Mouse (Mus musculus) MEL (cell line): Measurements from ENCODE around the gene Erc2. TPM values are rescaled to one million over a fixed set of nuclear protein-coding genes. Genes with fewer than 3 reads are reported as not detected.

Experiments
- DNase-seq: peaks from one replicate; pipeline ENCODE4 v3.0.0; 2011; ENCODE audit warnings: low read depth, low spot score
- H3K27ac ChIP-seq: 2 replicates; pipeline ENCODE4 v1.5.1; 2012; ENCODE audit warnings: low read depth, mild to moderate bottlenecking, control low read depth, low read length, moderate library complexity; ENCODE audit not compliant: control insufficient read depth
- H3K27me3 ChIP-seq, 2 experiments: fragments of 150-350 bp in 1 of 2; sonication (generic) in 1 of 2; 2 replicates each; pipeline ENCODE4 v1.6.1; 2012; ENCODE audit warnings: low read length in 2 of 2, mild to moderate bottlenecking in 2 of 2, improper control_type of control experiment in 1 of 2, moderate library complexity in 1 of 2; ENCODE audit not compliant: insufficient read depth in 2 of 2, control insufficient read depth in 1 of 2
- H3K36me3 ChIP-seq, 2 experiments: 2 replicates each; pipeline ENCODE4 v1.6.1; 2012 to 2014; ENCODE audit warnings: low read length in 2 of 2, improper control_type of control experiment in 1 of 2, inconsistent platforms in 1 of 2, mild to moderate bottlenecking in 1 of 2; ENCODE audit not compliant: insufficient read depth in 2 of 2, control insufficient read depth in 1 of 2
- H3K4me1 ChIP-seq, 2 experiments: fragments of 150-350 bp in 1 of 2; sonication (generic) in 1 of 2; 2 replicates each; pipeline ENCODE4 v1.6.1; 2012; ENCODE audit warnings: low read length in 2 of 2, improper control_type of control experiment in 1 of 2, mild to moderate bottlenecking in 1 of 2; ENCODE audit not compliant: insufficient read depth in 2 of 2, control insufficient read depth in 1 of 2
- H3K4me3 ChIP-seq, 2 experiments: fragments of 150-350 bp in 1 of 2; sonication (generic) in 1 of 2; 2 replicates each; pipeline ENCODE4 v1.5.1; 2012; ENCODE audit warnings: low read depth in 2 of 2, low read length in 2 of 2, mild to moderate bottlenecking in 2 of 2, moderate library complexity in 2 of 2, control low read depth in 1 of 2, improper control_type of control experiment in 1 of 2; ENCODE audit not compliant: control insufficient read depth in 1 of 2, insufficient read depth in 1 of 2
- H3K79me2 ChIP-seq: 2 replicates; pipeline ENCODE4 v1.6.1; 2012; ENCODE audit warnings: mild to moderate bottlenecking, low read length, moderate library complexity; ENCODE audit not compliant: control insufficient read depth, poor library complexity, insufficient read depth
- H3K9ac ChIP-seq: 2 replicates; pipeline ENCODE4 v1.6.1; 2012; ENCODE audit warnings: low read depth, mild to moderate bottlenecking, control low read depth, low read length, moderate library complexity; ENCODE audit not compliant: control insufficient read depth, poor library complexity, severe bottlenecking
- H3K9me3 ChIP-seq: fragments of 150-350 bp; sonication (generic); replicated peaks from 2 replicates; pipeline ENCODE4 v1.6.1; 2012; ENCODE audit warnings: mild to moderate bottlenecking, low read length, improper control_type of control experiment, moderate library complexity; ENCODE audit not compliant: insufficient read depth
- CHD1 ChIP-seq: IDR thresholded peaks from 2 replicates; pipeline ENCODE4 v1.6.1; 2012; ENCODE audit warnings: low read depth, mild to moderate bottlenecking, inconsistent platforms, low read length, improper control_type of control experiment
- CTCF ChIP-seq, 3 experiments: IDR thresholded peaks in 2 of 3; conservative IDR thresholded peaks in 1 of 3; 2 replicates each; pipeline ENCODE4 v1.5.1; 2011 to 2012; ENCODE audit warnings: low read length in 3 of 3, low read depth in 2 of 3, mild to moderate bottlenecking in 2 of 3, improper control_type of control experiment in 1 of 3, inconsistent platforms in 1 of 3, mixed read lengths in 1 of 3, moderate library complexity in 1 of 3; ENCODE audit not compliant: control insufficient read depth in 1 of 3, insufficient read depth in 1 of 3, poor library complexity in 1 of 3, severe bottlenecking in 1 of 3
- ELF1 ChIP-seq: IDR thresholded peaks from 2 replicates; pipeline ENCODE4 v1.6.1; 2014; ENCODE audit warnings: low read depth, mild to moderate bottlenecking, inconsistent platforms, low read length, improper control_type of control experiment, moderate library complexity
- JUND ChIP-seq: IDR thresholded peaks from 2 replicates; pipeline ENCODE4 v1.6.1; 2011; ENCODE audit warnings: low read depth, mild to moderate bottlenecking, improper control_type of control experiment, low read length
- KAT2A ChIP-seq: conservative IDR thresholded peaks from 2 replicates; pipeline ENCODE4 v1.6.1; 2012; ENCODE audit warnings: low read depth, low read length, improper control_type of control experiment, inconsistent platforms
- MAX ChIP-seq: IDR thresholded peaks from 2 replicates; pipeline ENCODE4 v1.6.1; 2011; ENCODE audit warnings: low read length, improper control_type of control experiment
- MAZ ChIP-seq: IDR thresholded peaks from 2 replicates; pipeline ENCODE4 v1.6.1; 2012; ENCODE audit warnings: low read depth, mild to moderate bottlenecking, inconsistent platforms, low read length, improper control_type of control experiment
- MYB ChIP-seq: IDR thresholded peaks from 2 replicates; pipeline ENCODE4 v1.6.1; 2011; ENCODE audit warnings: mild to moderate bottlenecking, low read depth, low read length, improper control_type of control experiment
- POLR2A ChIP-seq, 2 experiments: IDR thresholded peaks; 2 replicates each; pipeline ENCODE4 v1.6.1; 2011 to 2012; ENCODE audit warnings: low read length in 2 of 2, mild to moderate bottlenecking in 2 of 2, control low read depth in 1 of 2, improper control_type of control experiment in 1 of 2, low read depth in 1 of 2, moderate library complexity in 1 of 2; ENCODE audit not compliant: control insufficient read depth in 1 of 2, insufficient read depth in 1 of 2, poor library complexity in 1 of 2
- POLR2AphosphoS2 ChIP-seq: IDR thresholded peaks from 2 replicates; pipeline ENCODE4 v1.6.1; 2011; ENCODE audit warnings: low read length, improper control_type of control experiment
- POLR2AphosphoS5 ChIP-seq: IDR thresholded peaks from 2 replicates; pipeline ENCODE4 v1.6.1; 2012; ENCODE audit warnings: low read depth, borderline replicate concordance, mild to moderate bottlenecking, inconsistent platforms, low read length, moderate library complexity, mixed read lengths
- RAD21 ChIP-seq: IDR thresholded peaks from 2 replicates; pipeline ENCODE4 v1.6.1; 2011; ENCODE audit warnings: mild to moderate bottlenecking, low read depth, low read length, improper control_type of control experiment
- RCOR1 ChIP-seq: IDR thresholded peaks from 2 replicates; pipeline ENCODE4 v1.6.1; 2012; ENCODE audit warnings: low read depth, mild to moderate bottlenecking, inconsistent platforms, low read length, improper control_type of control experiment
- SMC3 ChIP-seq: IDR thresholded peaks from 2 replicates; pipeline ENCODE4 v1.6.1; 2011; ENCODE audit warnings: low read depth, low read length, improper control_type of control experiment
- TCF12 ChIP-seq: IDR thresholded peaks from 2 replicates; pipeline ENCODE4 v1.6.1; 2014; ENCODE audit warnings: low read depth, mild to moderate bottlenecking, inconsistent platforms, low read length, improper control_type of control experiment, moderate library complexity
- polyA plus RNA-seq, 2 experiments: library from polyadenylated mRNA; stranded (reverse) in 1 of 2; unstranded in 1 of 2; fragments of >175 nt in 1 of 2; fragments of >200 nt in 1 of 2; gene quantifications; 2 replicates each; pipeline versions ENCODE4 v1.2.1 to v1.2.4; 2012; ENCODE audit warnings: low replicate concordance in 2 of 2, low read depth in 1 of 2; ENCODE audit not compliant: insufficient read length in 2 of 2, insufficient read depth in 1 of 2, missing spikeins in 1 of 2
- total RNA-seq: library from RNA; depleted of rRNA; stranded (reverse); fragments of 300-350 nt; gene quantifications from 2 replicates; pipeline ENCODE4 v1.2.3, GENCODE M21; 2012

The Erc2 gene
- total and polyA plus RNA-seq, 3 experiments, result not detected

DNA sequence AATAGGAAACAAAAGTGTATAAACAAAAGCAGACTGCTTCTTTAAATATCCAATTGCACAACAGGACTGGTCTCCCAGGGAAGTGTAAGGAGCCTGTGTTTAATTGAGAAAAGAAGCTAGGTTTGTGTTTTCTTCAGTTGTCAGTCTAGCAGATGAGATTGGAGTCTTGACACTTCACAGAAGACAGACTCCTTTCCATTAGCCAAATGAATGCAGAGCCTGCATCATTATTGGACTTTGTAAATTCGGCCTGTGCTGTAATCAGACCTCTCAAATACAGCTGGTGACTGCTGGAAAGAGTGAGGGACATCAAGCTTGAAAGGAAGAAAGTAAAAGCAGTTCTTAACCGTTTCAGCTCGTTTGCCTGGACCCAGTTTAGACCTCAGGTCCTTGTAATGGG lies 376.3 kb downstream of the Erc2 start (continued):
- TF ChIP-seq POLR2AphosphoS2 (no peak), POLR2AphosphoS5 (no peak), MAZ (no peak)

DNA sequence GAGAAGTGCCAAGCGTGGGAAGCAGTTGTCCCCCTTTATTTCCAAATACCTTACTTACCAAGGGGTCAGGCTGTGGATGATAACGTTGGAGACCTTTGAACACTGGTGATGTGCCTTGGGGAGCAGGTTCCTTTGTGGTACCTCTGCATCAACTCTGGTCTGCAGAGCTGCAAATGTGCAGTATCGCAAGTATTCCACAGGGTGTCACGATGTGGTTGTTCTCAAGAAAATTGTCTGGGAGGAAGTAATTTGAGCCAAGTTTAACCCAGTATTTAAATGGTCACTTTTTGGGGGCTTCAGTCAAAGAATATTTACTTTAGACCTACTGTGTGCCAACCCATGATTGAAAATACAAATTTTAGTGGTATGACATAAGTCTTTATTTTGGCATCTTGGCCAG lies 381.8 kb downstream of the Erc2 start:
- no peaks in the 10 kb centered on the region for H3K27me3 ChIP-seq
- no peak overlapping the region for H3K27ac ChIP-seq
- no peak overlapping the region for H3K4me3 ChIP-seq
- H3K4me1 ChIP-seq, result no peaks in the 10 kb centered on the region
- H3K79me2 ChIP-seq, result no peaks in the 10 kb centered on the region
- TF ChIP-seq MYB, result no peak
- TF ChIP-seq MAX, result no peak
- DNase-seq, result no peak
- no peaks in the 10 kb centered on the region for H3K9me3 ChIP-seq
- no peaks in the 10 kb centered on the region for H3K36me3 ChIP-seq
- H3K9ac ChIP-seq, result no peak overlapping the region

DNA sequence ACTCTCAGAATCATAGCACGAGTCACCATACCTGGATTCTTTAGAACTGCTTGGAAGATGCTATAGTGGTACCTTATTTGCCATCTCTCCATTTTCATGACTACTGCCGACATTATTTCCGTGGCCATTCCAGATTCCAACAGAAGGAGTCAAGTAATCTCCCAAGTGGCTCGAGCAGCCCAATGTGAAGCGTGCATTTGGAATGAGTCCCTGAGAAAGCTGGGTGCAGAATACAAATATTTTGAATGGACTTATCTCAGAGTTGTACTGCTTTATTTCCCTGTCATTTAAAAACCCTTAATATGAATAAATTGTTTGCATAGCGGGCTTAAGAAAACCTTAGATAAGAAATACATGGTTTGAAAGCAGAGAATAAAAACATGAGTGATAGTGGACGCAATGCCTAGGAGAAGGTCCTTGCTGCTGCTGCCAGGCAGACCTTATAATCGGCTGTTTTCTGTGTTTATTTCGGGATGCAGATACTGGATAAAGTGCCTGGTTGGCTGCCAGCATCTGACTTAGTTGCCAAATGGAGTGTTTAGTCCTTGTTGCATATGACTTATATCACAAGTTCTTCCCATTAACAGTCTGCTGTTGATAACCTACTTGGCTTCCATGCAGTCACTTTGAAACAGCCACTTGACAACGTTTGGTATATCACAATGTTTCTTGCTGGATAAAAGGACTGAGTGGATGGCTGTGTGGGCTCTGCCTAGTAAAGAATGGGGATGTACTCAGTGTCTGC lies 388.5 kb downstream of the Erc2 start:
- no peak overlapping the region for H3K9ac ChIP-seq
- no peak for TF ChIP-seq MAX
- TF ChIP-seq KAT2A, result no peak
- TF ChIP-seq RCOR1, result no peak
- no peak for TF ChIP-seq SMC3
- TF ChIP-seq CTCF (IDR thresholded peaks at IDR 0.05 in 2 of 3, conservative IDR thresholded peaks at IDR 0.05 in 1 of 3; ENCODE audit: control insufficient read depth in 1 of 3, insufficient read depth in 1 of 3, low read depth in 2 of 3, low read length in 3 of 3, poor library complexity in 1 of 3, severe bottlenecking in 1 of 3), result no peak
- no peak for TF ChIP-seq MAZ
- TF ChIP-seq JUND, result no peak
- no peak for TF ChIP-seq POLR2A (IDR thresholded peaks at IDR 0.05; ENCODE audit: control insufficient read depth in 1 of 2, insufficient read depth in 1 of 2, low read depth in 1 of 2, low read length in 2 of 2, poor library complexity in 1 of 2)
- TF ChIP-seq CHD1, result no peak
- TF ChIP-seq ELF1, result no peak
- no peak for TF ChIP-seq MYB
- TF ChIP-seq RAD21, result no peak
- no peak for TF ChIP-seq TCF12
- TF ChIP-seq, all 39 proteins: peak for 0
- no peak for DNase-seq
- H3K4me3 ChIP-seq, result no peak overlapping the region
- no peaks in the 10 kb centered on the region for H3K9me3 ChIP-seq
- H3K4me1 ChIP-seq, result no peaks in the 10 kb centered on the region
- no peak overlapping the region for H3K27ac ChIP-seq
- no peaks in the 10 kb centered on the region for H3K27me3 ChIP-seq
- H3K36me3 ChIP-seq, result no peaks in the 10 kb centered on the region
- H3K79me2 ChIP-seq, result no peaks in the 10 kb centered on the region
